Mouse (Mus musculus) erythroblast, embryonic 14.5 days (primary cell): ENCODE results near the gene Ankrd11.

Experiments
- GATA1 ChIP-seq: IDR thresholded peaks from 2 replicates; pipeline ENCODE4 v1.6.1; 2012; ENCODE audit warnings: low read length, inconsistent platforms, mixed read lengths
- TAL1 ChIP-seq: IDR thresholded peaks from 3 replicates; pipeline ENCODE4 v1.6.1; 2012; ENCODE audit warnings: low read length, inconsistent platforms, mixed read lengths

- TF ChIP-seq GATA1, result no peak
- no peak for TF ChIP-seq TAL1
Measured at GRCm38 (mm10) chr8:123004033-123004922, 37.8 kb downstream of the Ankrd11 start.
